Mouse (Mus musculus): ENCODE data around the gene Celf2. TPM values are rescaled to one million over a fixed set of nuclear protein-coding genes. Genes with fewer than 3 reads are reported as not detected.
"Not testable (repeated sequence)": the region's sequence is repeated elsewhere in the genome, so short reads cannot be mapped to it uniquely, and the experiment has no call there.

Celf2 gene
- polyA plus RNA-seq, 1 experiment from 2014 or later, result 51.0 TPM

- Histone ChIP-seq H3K27ac (ENCODE audit: low read depth, low read length) (no peak overlapping the region), H3K4me3 (ENCODE audit: low read depth, low read length) (no peak overlapping the region), H3K27me3 (ENCODE audit: control insufficient read depth, insufficient read depth, low read length) (no peaks in the 10 kb centered on the region), H3K9ac (ENCODE audit: low read depth, low read length) (no peak overlapping the region), H3K4me2 (no peak overlapping the region), H3K4me1 (ENCODE audit: control insufficient read depth, insufficient read depth, low read length) (no peaks in the 10 kb centered on the region), H3K9me3 (replicated peaks; ENCODE audit: control insufficient read depth, low read length) (no peaks in the 10 kb centered on the region), H3K36me3 (ENCODE audit: control insufficient read depth, insufficient read depth, low read length) (no peaks in the 10 kb centered on the region)
- ATAC-seq (replicated peaks; ENCODE audit: insufficient number of reproducible peaks, low FRiP score, low TSS enrichment), result no peak
- WGBS (ENCODE audit: insufficient replicate concordance), result 55% methylated on average over 14 of the region's 14 CpGs
Observed at GRCm38 (mm10) chr2:6593739-6594138, 915.6 kb downstream of the Celf2 start.

GRCm38 (mm10) chr2:6586122-6586681, 923.2 kb downstream of the Celf2 start:
- Histone ChIP-seq H3K9ac (ENCODE audit: low read depth, low read length) (no peak overlapping the region), H3K4me2 (no peak overlapping the region), H3K9me3 (replicated peaks; ENCODE audit: control insufficient read depth, low read length) (no peaks in the 10 kb centered on the region), H3K4me1 (ENCODE audit: control insufficient read depth, insufficient read depth, low read length) (no peaks in the 10 kb centered on the region), H3K4me3 (ENCODE audit: low read depth, low read length) (no peak overlapping the region), H3K36me3 (ENCODE audit: control insufficient read depth, insufficient read depth, low read length) (no peaks in the 10 kb centered on the region), H3K27ac (ENCODE audit: low read depth, low read length) (no peak overlapping the region), H3K27me3 (ENCODE audit: control insufficient read depth, insufficient read depth, low read length) (no peaks in the 10 kb centered on the region)
- 90% methylated on average over 10 of the region's 10 CpGs for WGBS (ENCODE audit: insufficient replicate concordance)
- ATAC-seq (replicated peaks; ENCODE audit: insufficient number of reproducible peaks, low FRiP score, low TSS enrichment), result no peak

GRCm38 (mm10) chr2:6585069-6585754, 924.2 kb downstream of the Celf2 start:
- no peak for ATAC-seq (replicated peaks; ENCODE audit: insufficient number of reproducible peaks, low FRiP score, low TSS enrichment)
- H3K4me2 ChIP-seq, result no peak overlapping the region
- 76% methylated on average over 7 of the region's 7 CpGs for WGBS (ENCODE audit: insufficient replicate concordance)
- H3K36me3 ChIP-seq (ENCODE audit: control insufficient read depth, insufficient read depth, low read length), result no peaks in the 10 kb centered on the region
- no peaks in the 10 kb centered on the region for H3K4me1 ChIP-seq (ENCODE audit: control insufficient read depth, insufficient read depth, low read length)
- no peaks in the 10 kb centered on the region for H3K27me3 ChIP-seq (ENCODE audit: control insufficient read depth, insufficient read depth, low read length)
- H3K4me3 ChIP-seq (ENCODE audit: low read depth, low read length), result no peak overlapping the region
- no peaks in the 10 kb centered on the region for H3K9me3 ChIP-seq (replicated peaks; ENCODE audit: control insufficient read depth, low read length)
- no peak overlapping the region for H3K9ac ChIP-seq (ENCODE audit: low read depth, low read length)
- no peak overlapping the region for H3K27ac ChIP-seq (ENCODE audit: low read depth, low read length)

DNA sequence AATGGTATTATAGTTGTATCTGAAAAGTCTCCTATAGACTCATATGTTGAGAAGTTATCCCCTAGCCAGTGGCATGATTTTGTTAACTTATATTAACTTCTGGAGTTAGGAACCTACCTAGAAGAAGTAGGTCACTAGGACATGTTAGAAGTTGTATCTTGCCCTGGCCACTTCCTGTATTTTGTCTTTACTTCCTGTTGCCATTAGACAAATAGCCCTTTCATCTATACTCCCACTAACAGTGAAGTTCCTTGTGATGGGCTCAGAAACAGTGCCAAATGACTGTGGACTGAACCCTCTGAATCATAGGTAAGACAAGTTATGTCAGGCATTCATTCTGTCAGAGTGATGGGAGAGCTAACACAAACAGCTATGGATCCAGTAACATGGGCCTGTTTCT, 926.7 kb downstream of the Celf2 start:
- H3K9me3 ChIP-seq (replicated peaks; ENCODE audit: control insufficient read depth, low read length), result no peaks in the 10 kb centered on the region
- no peaks in the 10 kb centered on the region for H3K36me3 ChIP-seq (ENCODE audit: control insufficient read depth, insufficient read depth, low read length)
- H3K4me1 ChIP-seq (ENCODE audit: control insufficient read depth, insufficient read depth, low read length), result no peaks in the 10 kb centered on the region
- H3K9ac ChIP-seq (ENCODE audit: low read depth, low read length), result no peak overlapping the region
- H3K4me3 ChIP-seq (ENCODE audit: low read depth, low read length), result no peak overlapping the region
- no peak overlapping the region for H3K4me2 ChIP-seq
- H3K27ac ChIP-seq (ENCODE audit: low read depth, low read length), result no peak overlapping the region
- ATAC-seq (replicated peaks; ENCODE audit: insufficient number of reproducible peaks, low FRiP score, low TSS enrichment), result no peak
- no peaks in the 10 kb centered on the region for H3K27me3 ChIP-seq (ENCODE audit: control insufficient read depth, insufficient read depth, low read length)

GRCm38 (mm10) chr2:6580066-6580465, 929.3 kb downstream of the Celf2 start:
- ATAC-seq (replicated peaks; ENCODE audit: insufficient number of reproducible peaks, low FRiP score, low TSS enrichment), result no peak
- H3K27me3 ChIP-seq (ENCODE audit: control insufficient read depth, insufficient read depth, low read length), result no peaks in the 10 kb centered on the region
- H3K27ac ChIP-seq (ENCODE audit: low read depth, low read length), result no peak overlapping the region
- WGBS (ENCODE audit: insufficient replicate concordance), result 68% methylated on average over 5 of the region's 5 CpGs
- no peak overlapping the region for H3K4me3 ChIP-seq (ENCODE audit: low read depth, low read length)
- no peaks in the 10 kb centered on the region for H3K36me3 ChIP-seq (ENCODE audit: control insufficient read depth, insufficient read depth, low read length)
- H3K4me1 ChIP-seq (ENCODE audit: control insufficient read depth, insufficient read depth, low read length), result no peaks in the 10 kb centered on the region
- no peak overlapping the region for H3K9ac ChIP-seq (ENCODE audit: low read depth, low read length)
- no peak overlapping the region for H3K4me2 ChIP-seq
- no peaks in the 10 kb centered on the region for H3K9me3 ChIP-seq (replicated peaks; ENCODE audit: control insufficient read depth, low read length)

DNA sequence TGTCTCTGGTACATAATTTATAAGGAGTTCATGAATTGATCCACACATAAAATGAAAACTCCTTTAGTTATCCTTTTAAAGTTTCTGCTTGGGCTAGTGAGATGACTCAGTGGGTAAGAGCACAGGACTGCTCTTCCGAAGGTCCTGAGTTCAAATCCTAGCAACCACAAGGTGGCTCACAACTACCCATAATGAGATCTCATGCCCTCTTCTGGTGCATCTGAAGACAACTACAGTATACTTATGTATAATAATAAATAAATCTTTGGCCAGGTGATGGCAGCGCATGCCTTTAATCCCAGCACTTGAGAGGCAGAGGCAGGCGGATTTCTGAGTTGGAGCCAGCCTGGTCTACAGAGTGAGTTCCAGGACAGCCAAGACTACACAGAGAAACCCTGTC, 934.0 kb downstream of the Celf2 start:
- not testable (repeated sequence) for ATAC-seq (replicated peaks; ENCODE audit: insufficient number of reproducible peaks, low FRiP score, low TSS enrichment); H3K4me3 ChIP-seq (ENCODE audit: low read depth, low read length); H3K9ac ChIP-seq (ENCODE audit: low read depth, low read length); H3K4me1 ChIP-seq (ENCODE audit: control insufficient read depth, insufficient read depth, low read length); H3K36me3 ChIP-seq (ENCODE audit: control insufficient read depth, insufficient read depth, low read length); H3K27ac ChIP-seq (ENCODE audit: low read depth, low read length); H3K27me3 ChIP-seq (ENCODE audit: control insufficient read depth, insufficient read depth, low read length); H3K9me3 ChIP-seq (replicated peaks; ENCODE audit: control insufficient read depth, low read length); H3K4me2 ChIP-seq
- WGBS (ENCODE audit: insufficient replicate concordance), result 82% methylated on average over 3 of the region's 3 CpGs

- H3K4me3 ChIP-seq (ENCODE audit: low read depth, low read length), result no peak overlapping the region
- no peak overlapping the region for H3K4me2 ChIP-seq
- no peak for ATAC-seq (replicated peaks; ENCODE audit: insufficient number of reproducible peaks, low FRiP score, low TSS enrichment)
- no peaks in the 10 kb centered on the region; the same call in 1 of the 2 replicates for H3K4me1 ChIP-seq (ENCODE audit: control insufficient read depth, insufficient read depth, low read length)
- H3K27ac ChIP-seq (ENCODE audit: low read depth, low read length), result no peak overlapping the region
- H3K9me3 ChIP-seq (replicated peaks; ENCODE audit: control insufficient read depth, low read length), result no peaks in the 10 kb centered on the region
- H3K9ac ChIP-seq (ENCODE audit: low read depth, low read length), result no peak overlapping the region
- H3K36me3 ChIP-seq (ENCODE audit: control insufficient read depth, insufficient read depth, low read length), result no peaks in the 10 kb centered on the region
- WGBS (ENCODE audit: insufficient replicate concordance), result 50% methylated on average over 2 of the region's 2 CpGs
- no peaks in the 10 kb centered on the region for H3K27me3 ChIP-seq (ENCODE audit: control insufficient read depth, insufficient read depth, low read length)
Observed at GRCm38 (mm10) chr2:6573640-6574039, 935.7 kb downstream of the Celf2 start.

- no peak overlapping the region for H3K27ac ChIP-seq (ENCODE audit: low read depth, low read length)
- H3K9me3 ChIP-seq (replicated peaks; ENCODE audit: control insufficient read depth, low read length), result no peaks in the 10 kb centered on the region
- H3K36me3 ChIP-seq (ENCODE audit: control insufficient read depth, insufficient read depth, low read length), result no peaks in the 10 kb centered on the region
- ATAC-seq (replicated peaks; ENCODE audit: insufficient number of reproducible peaks, low FRiP score, low TSS enrichment), result no peak
- H3K4me1 ChIP-seq (ENCODE audit: control insufficient read depth, insufficient read depth, low read length), result no peaks in the 10 kb centered on the region; the same call in 1 of the 2 replicates
- no peaks in the 10 kb centered on the region for H3K27me3 ChIP-seq (ENCODE audit: control insufficient read depth, insufficient read depth, low read length)
- no peak overlapping the region for H3K9ac ChIP-seq (ENCODE audit: low read depth, low read length)
- H3K4me2 ChIP-seq, result no peak overlapping the region
- no peak overlapping the region for H3K4me3 ChIP-seq (ENCODE audit: low read depth, low read length)
- WGBS (ENCODE audit: insufficient replicate concordance), result 66% methylated on average over 5 of the region's 5 CpGs
Observed at GRCm38 (mm10) chr2:6572976-6573375, 936.4 kb downstream of the Celf2 start.

- H3K4me1 ChIP-seq (ENCODE audit: control insufficient read depth, insufficient read depth, low read length), result no peaks in the 10 kb centered on the region; the same call in 1 of the 2 replicates
- H3K36me3 ChIP-seq (ENCODE audit: control insufficient read depth, insufficient read depth, low read length), result no peaks in the 10 kb centered on the region
- no peak overlapping the region for H3K27ac ChIP-seq (ENCODE audit: low read depth, low read length)
- WGBS (ENCODE audit: insufficient replicate concordance), result 69% methylated on average over 1 of the region's 1 CpGs
- ATAC-seq (replicated peaks; ENCODE audit: insufficient number of reproducible peaks, low FRiP score, low TSS enrichment), result no peak
- H3K9ac ChIP-seq (ENCODE audit: low read depth, low read length), result no peak overlapping the region
- H3K27me3 ChIP-seq (ENCODE audit: control insufficient read depth, insufficient read depth, low read length), result no peaks in the 10 kb centered on the region
- H3K4me2 ChIP-seq, result no peak overlapping the region
- H3K9me3 ChIP-seq (replicated peaks; ENCODE audit: control insufficient read depth, low read length), result no peaks in the 10 kb centered on the region
- no peak overlapping the region for H3K4me3 ChIP-seq (ENCODE audit: low read depth, low read length)
Observed at GRCm38 (mm10) chr2:6569040-6569542, 940.3 kb downstream of the Celf2 start.
